Comparison of ENCODE assay signal across 8 mouse cellular contexts in genomic region chr9:110333896-110334259, GRCm38 (mm10). TPM values are rescaled to one million over a fixed set of nuclear protein-coding genes. Genes with fewer than 3 reads are reported as not detected.
A peak's percentile ranks its signal among the peaks of the same experiment; 100 is the strongest.
DNase-seq lines count a peak whose midpoint lies in the region; ATAC-seq and TF ChIP-seq lines count a peak whose summit lies in the region.

No protein-coding gene starts in this region.

- no peak for TF ChIP-seq CTCF in liver, adult 2 months (IDR thresholded peaks at IDR 0.05; ENCODE audit: low read depth, low read length)
- no peak for TF ChIP-seq CTCF in midbrain, postnatal 0 days (IDR thresholded peaks at IDR 0.05)

- peak overlapping the region; percentile 68 for H3K27ac ChIP-seq in liver, adult 2 months (replicated peaks; ENCODE audit: insufficient read depth, low read depth, low read length)
- no peak overlapping the region for H3K27ac ChIP-seq in embryonic facial prominence, embryonic 11.5 days (replicated peaks; ENCODE audit: low read depth, low read length)
- H3K27ac ChIP-seq in midbrain, postnatal 0 days (ENCODE audit: low read depth, low read length) = no peak overlapping the region

- peak; percentile 24; the same call in 1 of the 2 replicates for ATAC-seq in embryonic facial prominence, embryonic 11.5 days (replicated peaks; ENCODE audit: insufficient number of reproducible peaks, low FRiP score, low TSS enrichment, low read depth)
- ATAC-seq in midbrain, postnatal 0 days (ENCODE audit: low FRiP score) = no peak

- peak overlapping the region; percentile 94 for H3K4me3 ChIP-seq in liver, adult 2 months (ENCODE audit: insufficient read depth, low read depth, low read length)
- peak overlapping the region; percentile 81 for H3K4me3 ChIP-seq in embryonic facial prominence, embryonic 11.5 days (ENCODE audit: low read depth, low read length)
- peak overlapping the region; percentile 75 for H3K4me3 ChIP-seq in midbrain, postnatal 0 days (ENCODE audit: low read depth, low read length)

- TF ChIP-seq POLR2A in liver, adult 2 months (IDR thresholded peaks at IDR 0.05; ENCODE audit: extremely low read depth, insufficient read depth, low read length) = no peak

- peak overlapping the region; percentile 82 for H3K4me2 ChIP-seq in embryonic facial prominence, embryonic 11.5 days (ENCODE audit: low read depth, low read length)
- H3K4me2 ChIP-seq in midbrain, postnatal 0 days (ENCODE audit: low read depth, low read length, poor library complexity, severe bottlenecking) = peak overlapping the region; percentile 90

- no peaks in the 10 kb centered on the region for H3K9me3 ChIP-seq in embryonic facial prominence, embryonic 11.5 days (replicated peaks; ENCODE audit: control insufficient read depth, low read length)
- H3K9me3 ChIP-seq in midbrain, postnatal 0 days (ENCODE audit: low read length) = no peaks in the 10 kb centered on the region

- H3K4me1 ChIP-seq in liver, adult 2 months (ENCODE audit: control insufficient read depth, insufficient read depth, low read length) = peaks cover 14% of the 10 kb centered on the region
- no peaks in the 10 kb centered on the region for H3K4me1 ChIP-seq in embryonic facial prominence, embryonic 11.5 days (ENCODE audit: control insufficient read depth, insufficient read depth, low read length)
- H3K4me1 ChIP-seq in midbrain, postnatal 0 days (ENCODE audit: insufficient read depth, low read length) = peaks cover 5% of the 10 kb centered on the region; the same call in 1 of the 2 replicates

- peaks cover 9% of the 10 kb centered on the region; the same call in 1 of the 2 replicates for H3K79me2 ChIP-seq in liver, adult 2 months (ENCODE audit: control insufficient read depth, insufficient read depth, low read length)

- WGBS in liver, adult 2 months = 6% methylated on average over 12 of the region's 12 CpGs
- 11% methylated on average over 12 of the region's 12 CpGs for WGBS in embryonic facial prominence, embryonic 11.5 days
- 10% methylated on average over 12 of the region's 12 CpGs for WGBS in midbrain, postnatal 0 days

- DNase-seq in liver, adult 2 months (ENCODE audit: extremely low read depth, low read depth, low spot score) = no peak
- no peak for DNase-seq in liver
- DNase-seq in embryonic facial prominence, embryonic 11.5 days (ENCODE audit: low spot score) = no peak
- DNase-seq in induced T-regulatory cell, adult 2 months (ENCODE audit: low read depth) = peak; percentile 30
- no peak for DNase-seq in midbrain, postnatal 0 days (ENCODE audit: low spot score)
- no peak for DNase-seq in yolk sac, embryonic 10.5 days (ENCODE audit: low spot score)
- DNase-seq in embryo, embryonic 9.5 days (ENCODE audit: extremely low spot score) = no peak
- no peak for DNase-seq in right cerebral cortex, adult 18-20 months

- H3K27me3 ChIP-seq in liver, adult 2 months (ENCODE audit: control insufficient read depth, insufficient read depth, low read length) = no peaks in the 10 kb centered on the region
- H3K27me3 ChIP-seq in embryonic facial prominence, embryonic 11.5 days (ENCODE audit: control insufficient read depth, insufficient read depth, low read length) = no peaks in the 10 kb centered on the region
- no peaks in the 10 kb centered on the region for H3K27me3 ChIP-seq in midbrain, postnatal 0 days (ENCODE audit: insufficient read depth, low read length)

- peak overlapping the region; percentile 94 for H3K9ac ChIP-seq in liver, adult 2 months (ENCODE audit: low read depth, low read length)
- peak overlapping the region; percentile 73 for H3K9ac ChIP-seq in embryonic facial prominence, embryonic 11.5 days (replicated peaks; ENCODE audit: low read length)
- peak overlapping the region; percentile 67 for H3K9ac ChIP-seq in midbrain, postnatal 0 days (replicated peaks; ENCODE audit: low read length, poor library complexity, severe bottlenecking)

- H3K36me3 ChIP-seq in liver, adult 2 months (ENCODE audit: control insufficient read depth, insufficient read depth, low read length) = no peaks in the 10 kb centered on the region
- no peaks in the 10 kb centered on the region for H3K36me3 ChIP-seq in embryonic facial prominence, embryonic 11.5 days (replicated peaks; ENCODE audit: control insufficient read depth, insufficient read depth, low read depth, low read length)
- no peaks in the 10 kb centered on the region for H3K36me3 ChIP-seq in midbrain, postnatal 0 days (ENCODE audit: insufficient read depth, low read length)

RNA-seq across cellular contexts. Expression of gene Scap, which starts 0.8 kb away (rescaled TPM):
- 51.8 and 84.8 TPM in 2 replicates for total RNA-seq in liver, adult 2 months (2014; rRNA removed)
- 68.7 and 72.9 TPM in 2 replicates for polyA plus RNA-seq in liver, adult 2 months (2012; rRNA removed)
- polyA plus RNA-seq in embryonic facial prominence, embryonic 11.5 days (2014; fragmentation: Nextera tagmentation; extraction: Ambion mirVana) = 23.2 and 23.6 TPM in 2 replicates
- 146 and 162 TPM in 2 replicates for total RNA-seq in midbrain, postnatal 0 days (2014; rRNA removed)
- 56.6 and 59.3 TPM in 2 replicates for polyA plus RNA-seq in midbrain, postnatal 0 days (2015; fragmentation: Nextera tagmentation; extraction: Ambion mirVana)

RNA-seq across cellular contexts. Expression of gene Elp6, which starts 28.9 kb away (rescaled TPM):
- 5.0 and 5.9 TPM in 2 replicates for total RNA-seq in liver, adult 2 months (2014; rRNA removed)
- 6.6 and 7.3 TPM in 2 replicates for polyA plus RNA-seq in liver, adult 2 months (2012; rRNA removed)
- 35.1 and 37.7 TPM in 2 replicates for polyA plus RNA-seq in embryonic facial prominence, embryonic 11.5 days (2014; fragmentation: Nextera tagmentation; extraction: Ambion mirVana)
- 28.8 and 35.5 TPM in 2 replicates for total RNA-seq in midbrain, postnatal 0 days (2014; rRNA removed)
- 30.5 and 34.8 TPM in 2 replicates for polyA plus RNA-seq in midbrain, postnatal 0 days (2015; fragmentation: Nextera tagmentation; extraction: Ambion mirVana)
